Mouse (Mus musculus) CH12.LX (cell line): ENCODE measurements around the gene Gas2l1. TPM values are rescaled to one million over a fixed set of nuclear protein-coding genes. Genes with fewer than 3 reads are reported as not detected.
A peak's percentile ranks its signal among the peaks of the same experiment; 100 is the strongest.

Source experiments
- DNase-seq: peaks from one replicate; pipeline ENCODE4 v3.0.0-alpha.2; 2013; ENCODE audit errors: extremely low read depth
- H3K27ac ChIP-seq: 2 replicates; pipeline ENCODE4 v1.5.1; 2012; ENCODE audit warnings: low read depth, mild to moderate bottlenecking, control low read depth, moderate library complexity; ENCODE audit not compliant: insufficient read depth
- H3K27me3 ChIP-seq: replicated peaks from 2 replicates; pipeline ENCODE3; 2012; ENCODE audit warnings: inconsistent platforms
- H3K36me3 ChIP-seq, 2 experiments: replicated peaks in 1 of 2; 2 replicates each; pipeline versions ENCODE3 to v1.6.1; 2012; ENCODE audit warnings: inconsistent platforms in 1 of 2, low read length in 1 of 2, mild to moderate bottlenecking in 1 of 2, mixed read lengths in 1 of 2, moderate library complexity in 1 of 2; ENCODE audit not compliant: control insufficient read depth in 1 of 2, insufficient read depth in 1 of 2
- H3K4me1 ChIP-seq, 2 experiments: 2 replicates each; pipeline ENCODE4 v1.6.1; 2012; ENCODE audit warnings: inconsistent platforms in 1 of 2, moderate library complexity in 1 of 2; ENCODE audit not compliant: insufficient read depth in 2 of 2, control insufficient read depth in 1 of 2
- H3K4me2 ChIP-seq: 2 replicates; pipeline ENCODE4 v1.6.1; 2012; ENCODE audit warnings: low read depth, mild to moderate bottlenecking, control low read depth; ENCODE audit not compliant: poor library complexity, insufficient read depth, severe bottlenecking
- H3K4me3 ChIP-seq, 3 experiments: fragments of 150-350 bp in 1 of 3; sonication (generic) in 1 of 3; replicated peaks in 1 of 3; 2 replicates each; pipeline versions ENCODE3 to v1.5.1; 2011 to 2012; ENCODE audit warnings: low read depth in 2 of 3, low read length in 2 of 3, mild to moderate bottlenecking in 2 of 3, moderate library complexity in 2 of 3, control low read depth in 1 of 3, improper control_type of control experiment in 1 of 3, inconsistent platforms in 1 of 3, mixed read lengths in 1 of 3; ENCODE audit not compliant: poor library complexity in 1 of 3
- H3K79me2 ChIP-seq: replicated peaks from 2 replicates; pipeline ENCODE4 v1.6.1; 2012; ENCODE audit warnings: mild to moderate bottlenecking, moderate library complexity; ENCODE audit not compliant: control insufficient read depth, poor library complexity, insufficient read depth, severe bottlenecking; ENCODE audit errors: extremely low read depth
- H3K9ac ChIP-seq: 2 replicates; pipeline ENCODE4 v1.6.1; 2012; ENCODE audit warnings: low read depth, mild to moderate bottlenecking, control low read depth, moderate library complexity; ENCODE audit not compliant: insufficient read depth
- H3K9me3 ChIP-seq: replicated peaks from 2 replicates; pipeline ENCODE3; 2012; ENCODE audit warnings: low read length, inconsistent platforms, mixed read lengths
- CHD1 ChIP-seq: IDR thresholded peaks from 2 replicates; pipeline ENCODE4 v1.6.1; 2012; ENCODE audit warnings: low read depth, low read length, improper control_type of control experiment, inconsistent platforms
- CHD2 ChIP-seq: IDR thresholded peaks from 2 replicates; pipeline ENCODE4 v1.6.1; 2011; ENCODE audit warnings: low read length, improper control_type of control experiment
- ETS1 ChIP-seq: conservative IDR thresholded peaks from 2 replicates; pipeline ENCODE4 v1.6.1; 2012; ENCODE audit warnings: low read depth, mild to moderate bottlenecking, inconsistent platforms, low read length, improper control_type of control experiment, moderate library complexity
- GABPA ChIP-seq: IDR thresholded peaks from 2 replicates; pipeline ENCODE4 v1.6.1; 2012; ENCODE audit warnings: low read depth, low read length, improper control_type of control experiment, inconsistent platforms; ENCODE audit not compliant: insufficient replicate concordance
- HCFC1 ChIP-seq: IDR thresholded peaks from 2 replicates; pipeline ENCODE4 v1.6.1; 2012; ENCODE audit warnings: low read depth, mild to moderate bottlenecking, inconsistent platforms, low read length, improper control_type of control experiment
- JUN ChIP-seq: IDR thresholded peaks from 2 replicates; pipeline ENCODE4 v1.6.1; 2011; ENCODE audit warnings: low read depth, mild to moderate bottlenecking, low read length, improper control_type of control experiment, moderate library complexity; ENCODE audit not compliant: insufficient read depth
- JUND ChIP-seq: conservative IDR thresholded peaks from 2 replicates; pipeline ENCODE4 v1.6.1; 2011; ENCODE audit warnings: low read depth, low read length, improper control_type of control experiment
- MAFK ChIP-seq: IDR thresholded peaks from 2 replicates; pipeline ENCODE4 v1.6.1; 2011; ENCODE audit warnings: low read length, improper control_type of control experiment; ENCODE audit not compliant: insufficient replicate concordance
- MAX ChIP-seq: IDR thresholded peaks from 2 replicates; pipeline ENCODE4 v1.6.1; 2011; ENCODE audit warnings: low read length, improper control_type of control experiment
- MAZ ChIP-seq: IDR thresholded peaks from 2 replicates; pipeline ENCODE4 v1.6.1; 2012; ENCODE audit warnings: low read depth, mild to moderate bottlenecking, inconsistent platforms, low read length, improper control_type of control experiment, moderate library complexity
- MEF2A ChIP-seq: IDR thresholded peaks from 2 replicates; pipeline ENCODE4 v1.6.1; 2014; ENCODE audit warnings: low read depth, mild to moderate bottlenecking, inconsistent platforms, low read length, improper control_type of control experiment, borderline replicate concordance
- MXI1 ChIP-seq: IDR thresholded peaks from 2 replicates; pipeline ENCODE4 v1.6.1; 2011; ENCODE audit warnings: mild to moderate bottlenecking, low read depth, low read length, improper control_type of control experiment
- MYC ChIP-seq: IDR thresholded peaks from 2 replicates; pipeline ENCODE4 v1.6.1; 2011; ENCODE audit warnings: low read depth, mild to moderate bottlenecking, improper control_type of control experiment, low read length
- NELFE ChIP-seq: IDR thresholded peaks from 2 replicates; pipeline ENCODE4 v1.6.1; 2011; ENCODE audit warnings: low read depth, low read length, improper control_type of control experiment
- NRF1 ChIP-seq: IDR thresholded peaks from 2 replicates; pipeline ENCODE4 v1.6.1; 2014; ENCODE audit warnings: low read depth, mild to moderate bottlenecking, inconsistent platforms, low read length, improper control_type of control experiment, moderate library complexity
- PAX5 ChIP-seq: IDR thresholded peaks from 2 replicates; pipeline ENCODE4 v1.6.1; 2012; ENCODE audit warnings: low read length, inconsistent platforms, mixed read lengths
- POLR2AphosphoS2 ChIP-seq: IDR thresholded peaks from 2 replicates; pipeline ENCODE4 v1.6.1; 2011; ENCODE audit warnings: low read depth, low read length, improper control_type of control experiment
- RAD21 ChIP-seq: IDR thresholded peaks from 2 replicates; pipeline ENCODE4 v1.6.1; 2011; ENCODE audit warnings: low read depth, mild to moderate bottlenecking, low read length, improper control_type of control experiment, moderate library complexity
- RCOR1 ChIP-seq: conservative IDR thresholded peaks from 2 replicates; pipeline ENCODE4 v1.6.1; 2012; ENCODE audit warnings: low read depth, mild to moderate bottlenecking, inconsistent platforms, low read length, improper control_type of control experiment
- SIN3A ChIP-seq: IDR thresholded peaks from 2 replicates; pipeline ENCODE4 v1.6.1; 2012; ENCODE audit warnings: low read length, improper control_type of control experiment, inconsistent platforms
- SMC3 ChIP-seq: IDR thresholded peaks from 2 replicates; pipeline ENCODE4 v1.6.1; 2011; ENCODE audit warnings: low read depth, low read length, improper control_type of control experiment
- TCF12 ChIP-seq: IDR thresholded peaks from 2 replicates; pipeline ENCODE4 v1.6.1; 2014; ENCODE audit warnings: low read depth, mild to moderate bottlenecking, inconsistent platforms, low read length, improper control_type of control experiment
- UBTF ChIP-seq: IDR thresholded peaks from 2 replicates; pipeline ENCODE4 v1.6.1; 2012; ENCODE audit warnings: low read depth, mild to moderate bottlenecking, inconsistent platforms, low read length, improper control_type of control experiment, moderate library complexity
- USF1 ChIP-seq: IDR thresholded peaks from 2 replicates; pipeline ENCODE4 v1.6.1; 2014; ENCODE audit warnings: low read depth, mild to moderate bottlenecking, inconsistent platforms, low read length, improper control_type of control experiment
- ZMIZ1 ChIP-seq: IDR thresholded peaks from 2 replicates; pipeline ENCODE4 v1.6.1; 2012; ENCODE audit warnings: low read depth, mild to moderate bottlenecking, inconsistent platforms, low read length, improper control_type of control experiment
- dilution Hi-C: fragments of 300-500 bp; cut with MboI; formaldehyde crosslinking; loops from 2 replicates; pipeline ENCODE4 v1.14.3; 2020; ENCODE audit warnings: low sequenced_read_pairs; ENCODE audit not compliant: extremely low pct_unique_long_range_greater_than_20kb, extremely low pct_ligation_motif_present
- in situ Hi-C: fragments of 300-500 bp; cut with MboI; formaldehyde crosslinking; loops from 3 replicates; pipeline ENCODE4 v1.14.3; 2019; ENCODE audit warnings: low sequenced_read_pairs, low pct_ligation_motif_present, low pct_unique_long_range_greater_than_20kb, mixed read lengths
- polyA plus RNA-seq: library from polyadenylated mRNA; unstranded; fragments of >175 nt; gene quantifications from 2 replicates; pipeline ENCODE4 v1.2.1, GENCODE M21; 2012; ENCODE audit warnings: low read depth; ENCODE audit not compliant: insufficient read length
- total RNA-seq, 2 experiments: library from RNA; depleted of rRNA; stranded (reverse); fragments of 300-350 nt in 1 of 2; fragments of >200 nt in 1 of 2; gene quantifications; 2 replicates each; pipeline ENCODE4 v1.2.3; 2012 to 2014

The Gas2l1 gene
- total and polyA plus RNA-seq, 3 experiments = 3.3 to 12.5 (median 8.8) TPM

DNA sequence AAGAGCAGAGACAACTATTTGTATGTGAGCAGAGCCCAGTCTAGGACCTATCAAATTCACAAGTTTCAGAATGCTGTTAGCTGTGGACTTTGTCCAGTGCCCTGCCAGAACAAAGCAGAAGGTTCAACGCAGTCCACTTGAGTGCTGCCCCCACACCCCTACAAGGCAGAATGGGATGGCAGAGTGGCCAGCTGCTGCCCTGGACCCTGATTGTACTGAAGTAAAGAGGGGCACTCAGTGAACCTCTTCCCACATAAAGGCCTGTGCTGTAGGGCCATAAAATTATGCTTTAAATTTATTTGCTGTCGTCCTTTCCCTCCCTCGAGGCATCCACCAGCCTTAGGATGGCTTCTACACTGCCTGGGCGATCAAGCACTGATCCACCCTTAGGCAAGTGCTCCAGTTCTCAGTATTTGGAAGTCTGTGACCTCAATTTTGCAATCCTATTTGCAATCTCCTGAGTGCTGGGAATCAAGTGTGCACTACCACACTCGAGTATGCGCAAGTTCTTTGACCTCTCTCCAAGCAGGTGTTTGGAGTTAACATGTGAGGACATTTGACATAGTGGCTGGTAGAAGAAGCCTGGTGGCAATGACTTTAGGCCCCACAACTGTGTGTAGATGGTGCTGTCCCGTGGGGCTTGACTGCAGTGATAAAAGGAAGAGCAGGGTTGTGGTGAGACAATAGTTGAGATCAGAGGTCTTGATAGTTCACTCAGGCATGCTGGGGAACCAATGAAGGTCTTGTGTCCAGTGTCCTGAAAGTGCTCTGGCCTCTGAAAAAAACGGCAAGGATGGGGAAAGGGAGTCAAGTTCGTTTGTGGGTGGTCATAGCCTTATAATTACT is 3.2 kb upstream of the Gas2l1 start (continued):
- TF ChIP-seq HCFC1 = no peak
- peak; percentile 50; the same call in 1 of the 2 replicates for TF ChIP-seq CHD2
- no peak for TF ChIP-seq SMC3
- 0 out of 2 replicates have a peak, but pooled peaks have one; percentile 24 for TF ChIP-seq SIN3A
- TF ChIP-seq MXI1 = peak; percentile 28; the same call in 1 of the 2 replicates
- no peak for TF ChIP-seq USF1
- TF ChIP-seq TCF12 = no peak
- peak; percentile 25; the same call in 1 of the 2 replicates for TF ChIP-seq ZMIZ1
- no peak for TF ChIP-seq NELFE
- no peak for TF ChIP-seq JUN
- TF ChIP-seq MAX = no peak
- TF ChIP-seq UBTF = no peak
- peak; percentile 98 for TF ChIP-seq POLR2AphosphoS2
- no peak for TF ChIP-seq RAD21
- TF ChIP-seq, all 38 proteins: peak for 6

DNA sequence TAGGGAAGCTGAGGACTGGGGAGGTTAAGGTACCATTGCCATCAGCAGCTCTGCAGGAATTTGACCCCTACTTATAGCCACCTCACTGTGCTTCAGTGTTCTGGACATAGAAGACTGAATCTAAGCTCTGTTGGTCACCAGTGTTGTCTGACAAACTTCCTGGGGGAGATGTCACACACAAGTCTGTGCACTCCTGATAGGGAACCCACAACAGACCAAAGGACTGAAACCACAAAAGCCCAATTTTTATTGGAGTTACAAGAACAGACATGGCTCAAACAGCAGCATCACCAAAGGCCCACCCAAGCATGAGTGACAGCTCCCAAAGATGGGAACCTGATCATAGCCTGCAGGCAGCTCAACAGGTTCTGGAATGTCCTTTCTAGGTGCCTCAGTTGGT is 1.9 kb upstream of the Gas2l1 start:
- Histone ChIP-seq H3K4me2 (no peak overlapping the region), H3K27ac (no peak overlapping the region), H3K9ac (no peak overlapping the region), H3K4me3 (no peak overlapping the region), H3K79me2 (no peaks in the 10 kb centered on the region), H3K27me3 (peaks cover 15% of the 10 kb centered on the region), H3K36me3 (peaks cover 31 to 41% of the 10 kb centered on the region in 2 experiments), H3K9me3 (no peaks in the 10 kb centered on the region), H3K4me1 (peaks cover 12 to 20% of the 10 kb centered on the region in 2 experiments)
- in situ Hi-C loops = loop anchor here (5.0 kb wide), 1 partner anchor 50 kb away; no protein-coding TSS in a partner anchor
- dilution Hi-C loops = no loop called here
- DNase-seq = no peak
- TF ChIP-seq POLR2AphosphoS2 (0 out of 2 replicates have a peak, but pooled peaks have one; percentile 1), CHD2 (no peak)

DNA sequence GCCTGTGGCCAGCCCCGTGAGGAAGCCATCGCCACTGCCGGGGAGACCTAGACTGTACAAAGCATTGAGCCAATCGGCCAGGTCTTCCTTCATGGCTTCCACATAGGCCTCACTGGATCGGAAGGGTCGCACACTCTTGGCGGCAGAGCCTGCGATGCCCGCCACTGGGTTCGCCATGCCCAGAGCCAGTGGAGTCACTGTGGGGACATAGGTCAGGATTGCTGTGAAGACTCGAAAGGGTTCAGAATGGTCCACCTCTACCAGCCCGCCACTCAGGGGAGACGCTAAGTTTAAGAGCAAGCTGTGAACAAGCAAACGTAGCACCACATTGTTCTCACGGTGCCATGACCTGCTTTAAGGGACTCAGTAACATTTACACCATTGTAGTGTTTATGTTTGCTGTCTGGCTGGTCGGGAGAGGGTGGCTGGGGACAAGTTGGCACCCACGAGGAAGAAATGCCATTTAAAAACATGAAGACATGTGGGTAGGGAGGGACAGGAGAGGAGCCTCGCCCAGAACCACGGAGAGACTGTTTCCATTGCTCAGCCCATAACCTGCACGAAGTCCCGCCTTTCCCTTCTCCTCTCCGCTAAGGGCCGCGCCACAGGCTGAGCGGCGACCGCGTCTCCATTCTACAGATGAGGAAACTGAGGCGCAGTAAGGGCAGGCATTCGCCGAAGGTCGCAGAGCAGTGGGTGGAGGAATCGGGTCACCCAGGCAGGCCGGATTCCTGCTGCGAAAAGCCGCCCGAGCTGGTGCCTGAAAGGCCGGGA is 658 bp downstream of the Gas2l1 start:
- in situ Hi-C loops (loop anchor here (5.0 kb wide), 2 partner anchors 33 to 47 kb away; partner anchors contain the start of genes Ewsr1 and Rhbdd3), dilution Hi-C loops (no loop called here)
- Histone ChIP-seq H3K9me3 (no peaks in the 10 kb centered on the region), H3K4me1 (peaks cover 27 to 46% of the 10 kb centered on the region in 2 experiments), H3K4me3 (peak overlapping the region; percentile 53 to 68 (median 53)), H3K9ac (peak overlapping the region; percentile 50; the same call in 1 of the 2 replicates), H3K27me3 (peaks cover 20% of the 10 kb centered on the region), H3K4me2 (peak overlapping the region; percentile 58), H3K27ac (no peak overlapping the region), H3K79me2 (no peaks in the 10 kb centered on the region), H3K36me3 (peaks cover 11 to 30% of the 10 kb centered on the region in 2 experiments)
- no peak for TF ChIP-seq MXI1
- TF ChIP-seq ZMIZ1 = no peak
- TF ChIP-seq UBTF = no peak
- no peak for TF ChIP-seq MAZ
- TF ChIP-seq NRF1 = no peak
- no peak for TF ChIP-seq CHD1
- no peak for TF ChIP-seq MYC
- no peak for TF ChIP-seq RCOR1
- TF ChIP-seq JUN = no peak
- TF ChIP-seq CHD2 = no peak
- TF ChIP-seq PAX5 = no peak
- TF ChIP-seq RAD21 = no peak
- no peak for TF ChIP-seq JUND
- no peak for TF ChIP-seq ETS1
- no peak for TF ChIP-seq MEF2A
- no peak for TF ChIP-seq MAX
- TF ChIP-seq HCFC1 = no peak
- TF ChIP-seq GABPA = no peak
- no peak for TF ChIP-seq MAFK
- no peak for DNase-seq
